Mouse (Mus musculus) monocyte, adult 2 months (primary cell): ENCODE data around the gene Pdhx.

ENCODE experiments used
- DNase-seq, 2 experiments: peaks; one replicate each; pipeline ENCODE4 v3.0.0; 2022; ENCODE audit warnings: low spot score in 2 of 2, low read depth in 1 of 2

Gene Pdhx

GRCm38 (mm10) chr2:103073219-103073982 lies at the start of gene Pdhx, which contains the start of gene Apip:
Pdhx (minus strand) TSS chr2:103073513.
Apip (plus strand) TSS chr2:103073675.
- peak; percentile 100 for DNase-seq

GRCm38 (mm10) chr2:103119197-103119854 lies 46.0 kb upstream of the Pdhx start:
- DNase-seq: no peak

- no peak for DNase-seq
Measured at GRCm38 (mm10) chr2:103118324-103119196, 45.2 kb upstream of the Pdhx start.

- DNase-seq: no peak
Measured at GRCm38 (mm10) chr2:103117212-103117611, 43.9 kb upstream of the Pdhx start.

GRCm38 (mm10) chr2:103111669-103112068 lies 38.4 kb upstream of the Pdhx start:
- no peak for DNase-seq

- no peak for DNase-seq
Measured at GRCm38 (mm10) chr2:103106172-103106571, 32.9 kb upstream of the Pdhx start.

GRCm38 (mm10) chr2:103102595-103102994 lies 29.3 kb upstream of the Pdhx start:
- DNase-seq: no peak

- DNase-seq: no peak
Measured at GRCm38 (mm10) chr2:103089521-103089920, 16.2 kb upstream of the Pdhx start.

- DNase-seq: no peak
Measured at GRCm38 (mm10) chr2:103088099-103088498, 14.8 kb upstream of the Pdhx start.

GRCm38 (mm10) chr2:103086432-103086831 lies 13.1 kb upstream of the Pdhx start:
- no peak for DNase-seq

GRCm38 (mm10) chr2:103085633-103086032 lies 12.3 kb upstream of the Pdhx start:
- no peak for DNase-seq

GRCm38 (mm10) chr2:103084451-103084850 lies 11.1 kb upstream of the Pdhx start:
- DNase-seq: no peak

- no peak for DNase-seq
Measured at GRCm38 (mm10) chr2:103082853-103083252, 9.5 kb upstream of the Pdhx start.

GRCm38 (mm10) chr2:103081706-103082105 lies 8.4 kb upstream of the Pdhx start:
- DNase-seq: no peak

- no peak for DNase-seq
Measured at GRCm38 (mm10) chr2:103081117-103081516, 7.8 kb upstream of the Pdhx start.

- DNase-seq: no peak
Measured at GRCm38 (mm10) chr2:103070586-103070985, 2.7 kb downstream of the Pdhx start.

- DNase-seq: no peak
Measured at GRCm38 (mm10) chr2:103069752-103070405, 3.4 kb downstream of the Pdhx start.

- no peak for DNase-seq
Measured at GRCm38 (mm10) chr2:103068602-103069001, 4.7 kb downstream of the Pdhx start.

- no peak for DNase-seq
Measured at GRCm38 (mm10) chr2:103067552-103068207, 5.6 kb downstream of the Pdhx start.
